Mouse (Mus musculus) forebrain, postnatal 0 days (tissue): ENCODE data around the gene Axin1. TPM values are rescaled to one million over a fixed set of nuclear protein-coding genes. Genes with fewer than 3 reads are reported as not detected.

Experiments
- ATAC-seq: fragments of 200-750 bp; cut with Nextera tagmentation; 2 replicates; pipeline ENCODE4 v1.8.0; 2017; ENCODE audit warnings: mild to moderate bottlenecking, moderate library complexity
- DNase-seq: peaks from one replicate; pipeline ENCODE4 v3.0.0-alpha.2; 2015
- H3K27ac ChIP-seq: fragments of 300-500 bp; sonication (generic); 2 replicates; pipeline ENCODE4 v1.5.1; 2014; ENCODE audit warnings: low read depth, mild to moderate bottlenecking, antibody characterized with exemption, low read length, moderate library complexity, mixed read lengths
- H3K27me3 ChIP-seq: fragments of 300-500 bp; sonication (generic); 2 replicates; pipeline ENCODE4 v1.6.1; 2014; ENCODE audit warnings: mild to moderate bottlenecking, low read length, mixed read lengths; ENCODE audit not compliant: insufficient read depth
- H3K36me3 ChIP-seq: fragments of 300-500 bp; sonication (generic); 2 replicates; pipeline ENCODE4 v1.6.1; 2014; ENCODE audit warnings: mild to moderate bottlenecking, moderate library complexity; ENCODE audit not compliant: insufficient read depth
- H3K4me1 ChIP-seq: fragments of 300-500 bp; sonication (generic); 2 replicates; pipeline ENCODE4 v1.6.1; 2014; ENCODE audit warnings: antibody characterized with exemption; ENCODE audit not compliant: insufficient read depth
- H3K4me2 ChIP-seq: fragments of 300-500 bp; sonication (generic); 2 replicates; pipeline ENCODE4 v1.6.1; 2014; ENCODE audit warnings: low read depth, mild to moderate bottlenecking, moderate library complexity
- H3K4me3 ChIP-seq: fragments of 300-500 bp; sonication (generic); 2 replicates; pipeline ENCODE4 v1.5.1; 2014; ENCODE audit warnings: low read depth, low read length, mixed read lengths
- H3K9ac ChIP-seq: fragments of 300-500 bp; sonication (generic); 2 replicates; pipeline ENCODE4 v1.6.1; 2014; ENCODE audit warnings: mild to moderate bottlenecking
- H3K9me3 ChIP-seq: fragments of 300-500 bp; sonication (generic); 2 replicates; pipeline ENCODE4 v1.6.1; 2016; ENCODE audit warnings: low read length
- CTCF ChIP-seq: sonication (generic); IDR thresholded peaks from 2 replicates; pipeline ENCODE4 v1.5.1; 2016; ENCODE audit warnings: antibody characterized with exemption, control low read depth, low read depth
- WGBS: fragments of 180-500 bp; shearing (Covaris S2); extraction: QIAGEN DNeasy Blood & Tissue Kit; methylation state at CpG from one replicate; pipeline ENCODE4 v1.1.7; 2014; 5-methylcytosine and 5-hydroxymethylcytosine counted together
- polyA plus RNA-seq: library from polyadenylated mRNA; unstranded; fragments of >200 nt; fragmentation: Nextera tagmentation; extraction: Ambion mirVana; gene quantifications from 2 replicates; pipeline ENCODE4 v1.2.1, GENCODE M21; 2015
- total RNA-seq: library from RNA; depleted of rRNA; stranded (reverse); fragments of >200 nt; gene quantifications from 2 replicates; pipeline ENCODE4 v1.2.3, GENCODE M21; 2014

Gene Axin1
- total and polyA plus RNA-seq, 2 experiments from 2014 or later, result 15.1 to 47.6 TPM

- no peaks in the 10 kb centered on the region for H3K9me3 ChIP-seq
- H3K36me3 ChIP-seq, result peaks cover 12% of the 10 kb centered on the region
- 87% methylated on average over 11 of the region's 11 CpGs for WGBS
- no peak for TF ChIP-seq CTCF
- H3K27me3 ChIP-seq, result no peaks in the 10 kb centered on the region
- H3K4me1 ChIP-seq, result no peaks in the 10 kb centered on the region
- H3K9ac ChIP-seq, result no peak overlapping the region
- ATAC-seq (no peak), DNase-seq (no peak)
- no peak overlapping the region for H3K27ac ChIP-seq
- H3K4me2 ChIP-seq, result no peak overlapping the region
- H3K4me3 ChIP-seq, result no peak overlapping the region
Measured at GRCm38 (mm10) chr17:26212681-26213080, 74.2 kb downstream of the Axin1 start.

GRCm38 (mm10) chr17:26221508-26221907 lies 83.0 kb downstream of the Axin1 start:
- Histone ChIP-seq H3K4me3 (no peak overlapping the region), H3K9ac (no peak overlapping the region), H3K9me3 (no peaks in the 10 kb centered on the region), H3K27ac (no peak overlapping the region), H3K27me3 (no peaks in the 10 kb centered on the region), H3K4me2 (no peak overlapping the region), H3K36me3 (peaks cover 14% of the 10 kb centered on the region), H3K4me1 (no peaks in the 10 kb centered on the region)
- TF ChIP-seq CTCF, result no peak
- DNase-seq, result no peak
- ATAC-seq, result no peak
- 79% methylated on average over 2 of the region's 2 CpGs for WGBS

GRCm38 (mm10) chr17:26225150-26225549 lies 86.7 kb downstream of the Axin1 start:
- H3K36me3 ChIP-seq, result no peaks in the 10 kb centered on the region
- DNase-seq, result no peak

GRCm38 (mm10) chr17:26229776-26230175 lies 91.3 kb downstream of the Axin1 start:
- no peak for DNase-seq
- ATAC-seq, result no peak
- no peak overlapping the region for H3K4me2 ChIP-seq
- WGBS, result 95% methylated on average over 5 of the region's 5 CpGs
- H3K4me1 ChIP-seq, result no peaks in the 10 kb centered on the region
- H3K27ac ChIP-seq, result no peak overlapping the region
- TF ChIP-seq CTCF, result no peak
- H3K4me3 ChIP-seq, result no peak overlapping the region
- H3K9ac ChIP-seq, result no peak overlapping the region
- no peaks in the 10 kb centered on the region for H3K27me3 ChIP-seq
- no peaks in the 10 kb centered on the region for H3K36me3 ChIP-seq
- no peaks in the 10 kb centered on the region for H3K9me3 ChIP-seq

More at GRCm38 (mm10) chr17:26225150-26225549, 86.7 kb downstream of the Axin1 start:
- Histone ChIP-seq H3K4me2 (no peak overlapping the region), H3K9ac (no peak overlapping the region), H3K27me3 (no peaks in the 10 kb centered on the region), H3K4me3 (no peak overlapping the region), H3K9me3 (no peaks in the 10 kb centered on the region), H3K27ac (no peak overlapping the region), H3K4me1 (no peaks in the 10 kb centered on the region)
- 86% methylated on average over 12 of the region's 12 CpGs for WGBS
- TF ChIP-seq CTCF, result no peak
- no peak for ATAC-seq

- no peak overlapping the region for H3K9ac ChIP-seq
- TF ChIP-seq CTCF, result no peak
- no peaks in the 10 kb centered on the region for H3K36me3 ChIP-seq
- ATAC-seq (no peak), DNase-seq (no peak)
- no peak overlapping the region for H3K4me3 ChIP-seq
- no peaks in the 10 kb centered on the region for H3K9me3 ChIP-seq
- no peaks in the 10 kb centered on the region for H3K27me3 ChIP-seq
- WGBS, result 89% methylated on average over 5 of the region's 5 CpGs
- H3K4me2 ChIP-seq, result no peak overlapping the region
- H3K4me1 ChIP-seq, result no peaks in the 10 kb centered on the region
- no peak overlapping the region for H3K27ac ChIP-seq
Measured at GRCm38 (mm10) chr17:26231156-26231555, 92.7 kb downstream of the Axin1 start.

- ATAC-seq (no peak), DNase-seq (no peak)
- no peaks in the 10 kb centered on the region for H3K4me1 ChIP-seq
- TF ChIP-seq CTCF, result no peak
- H3K9me3 ChIP-seq, result no peaks in the 10 kb centered on the region
- no peak overlapping the region for H3K27ac ChIP-seq
- WGBS, result 73% methylated on average over 8 of the region's 8 CpGs
- H3K9ac ChIP-seq, result no peak overlapping the region
- H3K4me2 ChIP-seq, result no peak overlapping the region
- no peaks in the 10 kb centered on the region for H3K27me3 ChIP-seq
- H3K36me3 ChIP-seq, result no peaks in the 10 kb centered on the region
- no peak overlapping the region for H3K4me3 ChIP-seq
Measured at GRCm38 (mm10) chr17:26232863-26233262, 94.4 kb downstream of the Axin1 start.

GRCm38 (mm10) chr17:26234386-26234785 lies 95.9 kb downstream of the Axin1 start:
- Histone ChIP-seq H3K4me2 (no peak overlapping the region), H3K9ac (no peak overlapping the region), H3K36me3 (no peaks in the 10 kb centered on the region), H3K27ac (no peak overlapping the region), H3K27me3 (no peaks in the 10 kb centered on the region), H3K9me3 (no peaks in the 10 kb centered on the region), H3K4me3 (no peak overlapping the region), H3K4me1 (no peaks in the 10 kb centered on the region)
- 89% methylated on average over 8 of the region's 8 CpGs for WGBS
- DNase-seq (no peak), ATAC-seq (no peak)
- no peak for TF ChIP-seq CTCF
